Mouse (Mus musculus): ENCODE measurements around the gene Odf3l2. TPM values are rescaled to one million over a fixed set of nuclear protein-coding genes. Genes with fewer than 3 reads are reported as not detected.
A peak's percentile ranks its signal among the peaks of the same experiment; 100 is the strongest.

The Odf3l2 gene
- polyA plus RNA-seq (2017; shearing (Covaris generic)), result not detected

- no peak for ATAC-seq
These were observed at the start of gene Odf3l2 for GRCm38 (mm10) chr10:79645711-79646110. TSS of gene Odf3l2 (minus strand) at chr10:79645738.

- ATAC-seq, result no peak
These were observed 48.8 kb upstream of the Odf3l2 start for GRCm38 (mm10) chr10:79694379-79694655.

GRCm38 (mm10) chr10:79693580-79694378, 48.2 kb upstream of the Odf3l2 start:
- ATAC-seq, result no peak

DNA sequence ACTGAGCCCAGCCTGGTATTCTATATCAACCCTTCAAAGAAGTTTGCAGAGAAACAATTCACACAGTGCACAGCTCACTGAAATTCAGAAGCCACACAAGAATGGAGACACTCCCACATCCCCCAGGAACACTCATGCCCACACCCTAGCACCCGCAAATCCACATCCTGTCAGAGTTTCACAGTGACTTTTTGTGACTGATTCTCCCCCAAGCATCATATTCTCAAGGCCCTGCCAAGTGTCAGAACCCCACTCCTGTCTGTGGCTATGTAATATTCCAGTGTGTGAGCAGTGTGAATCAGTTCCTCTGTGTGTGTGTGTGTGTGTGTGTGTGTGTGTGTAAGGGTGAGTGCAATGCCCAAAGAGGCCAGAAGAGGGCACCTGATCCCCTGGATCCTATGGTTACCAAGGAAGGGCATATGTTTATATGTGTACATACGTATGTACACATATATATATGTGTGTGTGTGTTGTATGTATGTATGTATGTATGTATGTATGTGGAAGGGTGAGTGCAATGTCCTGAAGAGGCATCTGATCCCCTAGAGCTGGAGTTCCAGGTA, 46.5 kb upstream of the Odf3l2 start:
- ATAC-seq, result no peak

DNA sequence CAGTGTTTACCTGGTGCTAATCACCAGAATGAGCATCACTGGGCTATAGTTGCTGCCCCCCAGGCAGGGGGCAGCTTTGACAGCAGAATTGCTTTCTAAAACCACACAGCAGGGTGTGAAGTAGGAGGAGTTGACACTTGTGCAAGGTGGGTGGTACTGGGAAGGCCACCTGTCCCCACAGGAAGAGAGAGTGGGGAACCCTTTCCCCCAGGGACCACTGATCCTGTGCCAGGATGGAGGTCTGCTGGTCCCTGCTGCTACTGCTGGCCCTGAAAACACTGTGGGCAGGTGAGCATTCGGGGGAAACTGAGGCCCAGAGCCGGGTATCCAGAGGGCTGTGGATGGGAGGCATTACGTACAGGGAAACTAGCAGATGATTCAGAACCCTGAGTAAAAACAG, 43.6 kb upstream of the Odf3l2 start:
- ATAC-seq, result no peak

DNA sequence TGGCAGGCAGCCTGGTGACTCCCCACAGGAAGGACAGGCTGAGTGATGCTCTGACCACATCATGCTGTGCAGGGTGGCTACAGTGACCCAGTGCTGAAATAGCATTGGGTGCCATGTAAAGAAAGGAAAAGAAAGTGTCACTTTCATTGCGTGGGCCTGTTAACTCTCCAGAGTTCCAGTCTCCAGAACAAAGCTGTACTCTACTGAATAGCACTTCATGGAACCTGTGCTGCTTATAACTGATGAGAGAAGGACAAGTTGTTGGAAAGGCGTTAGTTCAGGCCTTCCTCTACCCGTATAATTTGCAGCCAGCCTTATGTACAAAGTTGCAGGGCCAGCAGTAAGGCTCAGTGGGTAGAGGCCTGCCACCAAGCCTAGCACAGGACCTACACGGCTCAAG, 43.2 kb upstream of the Odf3l2 start, which contains the start of gene Gzmm:
Gzmm (plus strand) TSS at position 301 of the 400 bp plus-strand sequence.
- no peak for ATAC-seq

- no peak for ATAC-seq
These were observed 42.0 kb upstream of the Odf3l2 start for GRCm38 (mm10) chr10:79687513-79687912.

DNA sequence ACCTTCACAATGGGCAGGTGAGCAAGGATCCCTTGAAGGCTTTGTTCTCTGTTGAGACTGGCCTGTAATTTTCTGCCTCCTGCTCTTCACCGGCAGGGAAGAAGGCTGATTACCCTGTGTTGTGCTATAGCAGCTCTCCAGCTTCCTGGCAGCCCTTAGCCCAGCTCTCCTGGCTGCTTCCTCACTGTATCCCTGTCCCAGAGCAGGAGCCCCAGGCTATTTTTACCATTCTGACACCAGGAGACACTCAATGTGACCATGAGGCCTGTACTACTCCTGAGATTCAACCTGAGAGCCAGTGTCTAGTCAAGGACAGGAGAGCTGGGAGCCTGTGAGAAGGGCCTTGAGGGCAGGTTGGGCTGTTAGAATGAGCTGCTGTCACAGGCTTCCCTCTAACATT, 41.2 kb upstream of the Odf3l2 start:
- no peak for ATAC-seq

- no peak for ATAC-seq
These were observed 40.7 kb upstream of the Odf3l2 start for GRCm38 (mm10) chr10:79686219-79686618.

GRCm38 (mm10) chr10:79684770-79685600, 39.4 kb upstream of the Odf3l2 start:
- ATAC-seq, result no peak

GRCm38 (mm10) chr10:79683726-79684640, 38.4 kb upstream of the Odf3l2 start:
- ATAC-seq, result no peak

GRCm38 (mm10) chr10:79682916-79683582, 37.5 kb upstream of the Odf3l2 start:
- no peak for ATAC-seq

GRCm38 (mm10) chr10:79682551-79682915, 37.0 kb upstream of the Odf3l2 start:
- ATAC-seq, result no peak

- peak; percentile 85 for ATAC-seq
These were observed 36.2 kb upstream of the Odf3l2 start, which contains the start of gene Cdc34 for GRCm38 (mm10) chr10:79681591-79682245. TSS of gene Cdc34 (plus strand) at chr10:79682195.

DNA sequence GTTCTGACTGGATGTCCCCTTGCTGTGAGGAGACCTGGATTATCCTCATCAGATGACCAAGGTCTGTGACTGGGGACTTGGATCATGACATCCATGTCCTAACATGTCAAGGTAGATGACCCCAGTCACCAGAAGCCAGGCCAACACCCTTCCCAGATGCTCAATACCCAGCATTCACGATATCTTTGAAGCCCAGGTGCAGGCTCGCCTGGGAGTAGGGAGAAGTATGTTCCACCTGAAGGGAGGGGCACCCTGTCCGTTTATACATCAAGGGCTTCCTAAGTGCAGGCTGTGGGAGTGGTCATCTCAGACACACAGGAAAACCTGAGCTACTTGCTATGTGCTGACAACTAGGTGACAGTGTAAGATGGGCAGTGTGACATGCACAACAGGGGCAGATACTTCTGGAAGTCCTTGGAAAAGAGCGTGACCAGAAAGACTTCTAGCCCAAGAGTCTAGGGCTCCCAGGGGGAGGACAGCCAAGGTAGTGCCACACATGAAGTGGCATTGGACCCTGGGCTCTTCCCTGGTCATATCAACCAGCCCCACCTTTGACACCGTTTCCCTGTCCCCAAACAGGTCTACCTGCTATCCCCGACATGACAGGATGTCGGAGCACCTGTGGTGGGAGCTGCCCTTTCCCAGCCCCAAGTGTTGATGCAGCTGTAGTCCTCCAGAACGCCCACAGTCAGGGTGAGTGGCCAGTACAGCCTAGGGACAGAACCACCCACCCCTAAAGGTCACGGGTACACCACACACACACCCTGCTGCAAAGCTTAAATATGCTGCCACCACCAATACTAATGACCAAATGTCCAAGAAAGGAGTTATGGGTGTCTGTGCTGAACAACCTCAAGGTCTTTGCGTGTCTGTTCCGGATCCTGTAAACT, 35.3 kb upstream of the Odf3l2 start:
- ATAC-seq, result peak; percentile 5

DNA sequence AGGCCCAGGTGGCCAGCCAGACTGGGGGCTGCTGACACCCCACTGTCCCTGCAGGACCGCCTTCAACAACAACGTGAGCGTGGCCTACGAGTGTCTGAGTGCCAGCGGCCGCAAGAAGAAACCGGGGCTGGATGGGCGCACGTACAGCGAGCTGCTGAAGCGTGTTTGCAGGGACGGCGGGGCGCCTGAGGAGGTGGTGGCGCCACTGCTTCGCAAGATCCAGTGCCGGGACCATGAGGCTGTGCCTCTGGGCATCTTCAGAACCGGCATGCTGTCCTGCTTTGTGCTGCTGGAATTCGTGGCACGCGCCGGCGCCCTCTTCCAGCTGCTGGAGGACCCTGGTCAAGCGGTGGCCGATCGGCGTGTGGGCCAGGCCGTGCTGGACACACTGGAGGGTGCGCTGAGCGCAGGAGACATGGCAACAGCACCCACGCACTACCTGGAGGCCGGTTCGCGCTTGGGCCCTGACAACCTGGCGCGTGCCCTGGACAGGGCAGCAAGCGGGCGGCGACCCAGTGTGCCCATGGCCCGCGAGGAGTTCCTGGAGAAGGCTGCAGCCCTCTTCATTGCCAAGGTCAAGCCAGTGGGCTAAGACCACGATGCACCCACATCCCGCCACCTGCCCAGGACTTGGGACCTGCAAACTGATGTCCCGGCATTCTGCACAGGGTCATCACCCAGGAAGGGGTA, 30.0 kb upstream of the Odf3l2 start:
- ATAC-seq, result no peak

DNA sequence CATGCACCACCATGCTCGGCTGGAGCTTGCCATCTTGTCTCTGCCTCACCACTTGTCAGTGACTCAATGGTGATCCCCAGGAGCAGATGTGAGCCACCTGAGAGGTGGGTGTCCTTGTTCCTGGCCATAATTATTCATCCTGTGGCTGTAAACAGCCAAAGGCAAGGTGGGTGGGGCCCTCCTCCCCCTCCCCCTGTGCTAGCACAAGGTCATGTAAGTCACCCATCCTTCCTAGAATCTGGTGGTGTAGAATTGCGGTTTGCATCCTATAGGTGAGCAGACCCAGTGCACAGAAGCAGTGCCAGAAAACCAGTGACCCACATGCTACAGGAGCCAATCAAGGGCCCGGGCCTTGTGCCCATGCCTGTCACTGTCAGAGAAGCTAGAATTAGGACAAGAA, 27.5 kb upstream of the Odf3l2 start:
- no peak for ATAC-seq

DNA sequence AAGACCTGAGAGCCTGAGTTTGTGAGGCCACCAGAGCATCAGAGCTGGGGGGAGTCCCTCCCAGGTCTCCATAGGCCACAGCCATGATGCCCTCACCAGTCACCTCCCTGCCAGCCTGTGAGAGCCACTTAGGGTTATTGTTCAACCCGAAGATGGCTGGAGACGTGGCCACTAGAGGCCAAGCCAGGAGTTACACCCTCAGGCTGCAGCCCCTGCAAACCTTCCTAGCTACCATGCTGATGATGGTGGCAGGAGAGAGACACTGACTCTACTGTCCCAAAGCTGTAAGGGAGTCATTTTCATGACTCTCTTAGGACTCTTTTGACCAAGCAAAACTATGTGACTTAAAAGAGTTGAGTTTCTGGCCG, 26.5 kb upstream of the Odf3l2 start:
- no peak for ATAC-seq

- ATAC-seq, result no peak
These were observed 26.0 kb upstream of the Odf3l2 start for GRCm38 (mm10) chr10:79671396-79672087.

All from activated CD4-positive, CD25-positive, alpha-beta regulatory T cell, adult 4 months (primary cell).